Mouse (Mus musculus) adrenal gland (tissue): ENCODE data around the gene Ttc14.

ENCODE experiments used
- intact Hi-C: fragments of 180-260 bp; cut with DNase I; formaldehyde crosslinking; loops from one replicate; pipeline ENCODE4 v1.15.1; 2025
- long read RNA-seq, 2 experiments: library from polyadenylated mRNA; unstranded; transcript quantifications; one replicate each; pipeline ENCODE4 v2.0.0; 2020; ENCODE audit warnings: borderline replicate concordance in 1 of 2; ENCODE audit not compliant: insufficient replicate concordance in 1 of 2

Ttc14 gene
- long read RNA-seq, experiment 1, full-length matches to known transcripts, result 20 of 35 reads
- long read RNA-seq, experiment 1, partial matches to known transcripts, result 9 of 35 reads
- long read RNA-seq, experiment 1, other reads (novel, unspliced or antisense), result 6 of 35 reads
- long read RNA-seq, experiment 2, full-length matches to known transcripts, result 16 of 42 reads
- long read RNA-seq, experiment 2, partial matches to known transcripts, result 17 of 42 reads
- long read RNA-seq, experiment 2, other reads (novel, unspliced or antisense), result 9 of 42 reads

DNA sequence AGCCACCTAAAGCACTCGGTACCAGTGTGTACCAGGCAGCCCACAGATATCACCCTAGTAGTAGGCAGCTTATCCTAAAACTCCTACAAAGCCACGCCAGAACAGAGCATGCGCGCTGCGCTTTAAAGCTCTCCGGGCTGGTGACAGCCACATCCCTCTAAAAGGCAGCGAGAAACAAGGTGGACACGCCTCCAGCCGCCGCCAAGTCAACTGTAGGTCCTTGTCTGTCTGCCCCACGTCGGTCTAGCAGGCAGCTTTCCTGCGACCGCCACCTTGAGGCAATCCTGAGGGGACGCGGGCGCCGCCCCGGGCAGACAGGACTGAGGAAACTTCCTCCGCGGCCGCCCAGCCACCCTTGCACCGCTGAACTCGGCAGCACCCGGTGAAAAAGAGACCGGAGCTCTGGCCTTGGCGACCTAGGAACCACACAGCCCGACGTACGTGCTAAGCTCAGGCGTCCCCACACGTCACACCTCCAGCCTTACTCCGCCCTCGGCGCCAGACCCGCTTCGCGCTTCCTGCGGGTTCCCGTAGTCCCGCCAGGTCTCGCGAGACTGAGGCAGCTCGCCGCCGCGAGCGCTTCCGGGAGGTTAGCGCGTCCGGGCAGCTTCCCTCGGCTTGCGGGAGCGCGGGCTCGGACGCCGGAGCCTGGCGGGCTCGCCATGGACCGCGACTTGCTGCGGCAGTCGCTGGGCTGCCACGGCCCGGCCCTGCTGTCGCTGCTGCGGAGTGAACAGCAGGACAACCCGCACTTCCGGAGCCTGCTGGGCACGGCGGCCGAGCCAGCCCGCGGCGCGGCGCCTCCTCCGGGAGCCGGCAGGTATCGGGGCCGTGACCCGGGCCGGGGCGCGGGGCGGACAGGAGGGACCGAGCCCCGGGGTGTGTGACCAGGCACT lies at the start of gene Ttc14:
Ttc14 (plus strand) TSS at position 216 of the 896 bp plus-strand sequence.
- intact Hi-C loops, result loop anchor here (5.0 kb wide), 1 partner anchor 658 kb away; the partner anchor contains the start of gene Pex5l

DNA sequence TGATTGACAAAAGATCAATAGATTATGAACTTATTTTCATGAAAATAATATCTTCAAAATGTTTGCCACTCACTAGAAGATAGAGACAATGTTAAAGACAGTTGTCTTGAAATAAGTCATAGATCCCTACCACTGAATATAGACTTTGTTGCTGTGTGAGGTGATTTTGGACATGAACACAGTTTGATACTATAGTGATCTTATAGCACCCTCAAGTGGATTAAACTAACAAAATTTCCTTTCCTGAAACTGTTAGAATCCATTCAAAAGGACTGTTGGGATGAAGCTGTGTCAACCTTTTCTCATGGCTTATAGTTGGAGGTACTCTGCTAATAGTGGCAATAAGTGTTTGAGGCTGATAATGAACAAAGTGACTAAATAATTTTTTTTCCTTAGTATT lies 8.7 kb upstream of the Ttc14 start:
- intact Hi-C loops, result no loop called here

- intact Hi-C loops, result no loop called here
Observed at GRCm38 (mm10) chr3:33800513-33800820, 835 bp downstream of the Ttc14 start.

DNA sequence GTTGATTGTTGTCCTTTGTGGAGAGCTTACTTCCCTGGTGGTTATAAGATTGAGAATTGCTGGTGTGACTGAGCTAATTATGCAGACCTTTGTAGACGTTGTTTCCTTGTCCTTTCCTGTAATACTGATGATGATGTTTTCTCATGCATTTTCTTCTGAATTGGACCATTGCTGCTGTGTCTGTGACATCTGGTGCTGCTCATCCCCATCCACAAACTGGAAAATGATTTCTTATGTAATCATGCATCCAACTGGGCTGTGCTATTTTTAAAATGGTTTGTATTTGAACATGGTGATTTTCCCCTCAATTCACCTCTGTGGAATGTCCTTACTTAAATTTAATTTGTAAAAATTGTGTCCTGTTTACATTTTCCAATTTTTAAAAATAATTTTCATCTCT lies 7.5 kb downstream of the Ttc14 start:
- intact Hi-C loops, result loop anchor here (5.0 kb wide), 1 partner anchor 250 kb away; no protein-coding TSS in a partner anchor

GRCm38 (mm10) chr3:33824135-33824946 lies 24.7 kb downstream of the Ttc14 start:
- intact Hi-C loops, result loop anchor here (1.0 kb wide), 1 partner anchor 95 kb away; no protein-coding TSS in a partner anchor

DNA sequence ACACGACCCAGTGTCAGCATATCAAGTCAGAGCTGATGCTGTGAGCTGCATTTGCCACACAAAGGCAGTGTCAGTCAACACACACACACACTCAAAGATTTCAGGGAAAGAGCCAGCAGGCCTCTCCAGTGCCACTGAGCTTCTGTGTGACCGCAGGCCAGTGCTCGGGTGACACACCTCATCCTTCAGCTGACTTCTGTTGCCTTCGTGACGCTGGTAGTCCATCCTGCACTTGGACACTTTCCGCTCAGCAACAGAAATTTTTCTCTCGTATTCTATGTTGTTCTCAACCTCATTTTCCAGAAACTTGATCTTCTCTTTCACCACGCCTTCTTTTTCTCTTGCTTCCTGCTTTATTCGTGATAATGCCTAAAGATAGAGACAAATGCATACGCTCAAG lies 32.7 kb downstream of the Ttc14 start:
- intact Hi-C loops, result no loop called here

DNA sequence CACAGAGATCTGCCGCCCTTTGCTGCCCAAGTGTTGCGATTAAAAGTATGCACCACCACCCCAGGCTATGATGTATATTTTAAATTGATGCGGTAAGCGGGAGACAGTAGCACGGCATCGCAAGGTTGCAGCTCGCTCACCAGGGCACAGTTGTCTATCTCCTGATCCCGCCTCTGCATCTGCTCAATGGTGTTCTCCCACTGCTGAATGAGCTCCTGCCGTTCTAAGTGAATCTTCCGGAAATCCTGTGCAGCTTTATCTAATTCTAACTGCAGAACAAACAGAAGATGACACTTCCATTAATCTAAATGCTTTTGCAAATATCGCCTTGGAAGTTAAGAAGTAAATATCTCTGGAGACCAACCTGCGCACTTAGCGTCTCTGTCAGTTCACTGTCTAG lies 36.9 kb downstream of the Ttc14 start:
- intact Hi-C loops, result no loop called here

GRCm38 (mm10) chr3:33838877-33839276 lies 39.2 kb downstream of the Ttc14 start:
- intact Hi-C loops, result no loop called here

GRCm38 (mm10) chr3:33843801-33844632 lies 44.4 kb downstream of the Ttc14 start, which contains the start of gene Ccdc39:
TSS of gene Ccdc39 (minus strand) at chr3:33844310.
- intact Hi-C loops, result no loop called here

GRCm38 (mm10) chr3:33846639-33847038 lies 47.0 kb downstream of the Ttc14 start:
- intact Hi-C loops, result no loop called here

DNA sequence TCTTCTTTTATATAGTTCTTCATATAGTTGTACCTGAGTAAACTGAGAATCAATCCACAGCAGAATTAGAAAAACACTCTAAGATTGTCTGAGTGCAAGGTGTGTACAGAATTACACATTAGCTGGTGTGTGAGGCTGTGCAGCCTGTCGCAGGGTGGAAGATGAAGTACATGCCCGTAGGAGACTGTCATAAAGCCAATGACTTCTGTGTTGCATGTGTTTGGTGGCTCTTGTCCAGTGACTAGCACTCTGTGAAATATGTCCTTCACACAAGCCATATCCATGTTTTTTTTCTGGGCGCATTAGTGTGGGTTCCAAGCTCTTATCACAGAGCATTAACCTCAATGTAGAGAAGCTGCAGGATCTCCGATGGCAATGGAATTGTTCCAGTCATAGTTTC lies 51.2 kb downstream of the Ttc14 start:
- intact Hi-C loops, result loop anchor here (5.0 kb wide), 1 partner anchor 66 kb away; no protein-coding TSS in a partner anchor

DNA sequence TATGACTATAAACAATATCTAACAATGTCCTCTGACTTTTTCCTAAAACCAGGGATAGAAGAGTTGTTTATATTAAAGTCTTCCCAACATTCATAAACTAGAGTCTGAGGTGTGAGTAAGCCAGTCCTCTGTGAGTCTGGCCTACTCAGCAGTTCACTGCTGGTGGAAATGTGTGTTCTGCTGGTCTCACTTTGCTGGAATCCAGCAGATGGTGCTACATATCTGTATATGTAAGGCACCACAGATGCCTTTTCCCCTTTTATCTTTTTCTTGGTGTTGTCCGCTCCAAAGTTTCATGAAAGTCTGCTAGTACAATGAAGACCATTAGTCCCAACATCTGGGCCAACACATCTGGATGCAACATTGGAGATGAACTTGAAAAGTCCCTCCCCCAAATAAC lies 53.4 kb downstream of the Ttc14 start:
- intact Hi-C loops, result loop anchor here (5.0 kb wide), 1 partner anchor 64 kb away; no protein-coding TSS in a partner anchor

GRCm38 (mm10) chr3:33858939-33859338 lies 59.3 kb downstream of the Ttc14 start:
- intact Hi-C loops, result no loop called here

- intact Hi-C loops, result no loop called here
Observed at GRCm38 (mm10) chr3:33864000-33864540, 64.4 kb downstream of the Ttc14 start.
